Mouse (Mus musculus) c-Kit-positive CD71-positive TER-119-negative erythroid progenitor cells, embryonic 14.5 days (primary cell): ENCODE data around the gene Stil.

ENCODE experiments used
- DNase-seq: peaks from one replicate; pipeline ENCODE4 v3.0.0-alpha.2; 2013; ENCODE audit warnings: low read depth

The Stil gene

DNA sequence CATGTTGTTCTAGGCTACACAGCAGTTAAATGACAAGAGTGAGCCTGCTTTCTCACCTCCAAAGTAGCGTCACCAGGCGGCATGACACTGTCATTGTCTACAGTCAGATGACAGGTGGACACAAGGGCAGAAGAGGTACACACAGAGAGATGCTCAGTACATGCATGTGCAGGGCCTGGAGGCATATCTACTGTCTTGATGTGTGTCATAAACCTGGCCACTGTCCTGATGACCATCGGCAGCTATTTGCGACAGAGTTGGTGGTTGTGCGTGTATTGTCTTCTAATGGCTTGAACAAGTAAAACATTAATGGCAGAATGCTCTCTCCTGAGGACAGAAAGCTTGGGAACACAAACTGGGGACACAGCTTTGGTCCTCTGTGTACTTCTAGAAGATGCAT lies 51.3 kb downstream of the Stil start:
- DNase-seq, result no peak

DNA sequence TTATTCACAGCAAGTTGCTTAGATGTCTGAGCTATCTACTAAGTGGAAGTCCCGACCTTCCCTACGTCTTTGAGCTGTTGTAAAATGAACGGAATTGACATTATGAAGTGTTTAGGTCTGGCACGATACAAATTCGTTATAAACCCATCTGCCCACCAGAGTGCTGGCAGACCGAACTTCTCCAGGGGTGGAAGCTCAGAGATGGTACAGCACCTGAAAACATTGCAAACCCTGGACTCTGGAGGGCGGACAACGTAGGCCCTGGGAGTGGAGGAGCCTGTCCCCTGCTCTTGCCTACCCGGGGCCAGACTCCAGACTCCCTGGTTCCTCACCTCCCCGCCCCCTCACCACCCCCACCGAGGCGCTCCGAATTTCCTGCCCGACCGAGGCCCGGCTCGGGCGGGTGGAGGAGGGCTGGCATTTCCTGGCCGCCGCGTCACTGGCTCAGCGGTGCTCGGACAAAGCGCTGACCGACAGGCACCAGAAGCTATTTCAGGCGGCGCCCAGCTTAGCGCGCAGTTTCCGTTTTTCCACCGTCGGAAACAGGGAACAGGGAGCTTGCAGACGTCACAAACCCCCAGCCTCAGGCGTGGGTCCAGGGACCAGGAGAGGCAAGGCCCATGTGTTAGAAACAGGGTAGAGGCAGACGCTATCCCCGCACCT lies 52.5 kb downstream of the Stil start:
- no peak for DNase-seq

DNA sequence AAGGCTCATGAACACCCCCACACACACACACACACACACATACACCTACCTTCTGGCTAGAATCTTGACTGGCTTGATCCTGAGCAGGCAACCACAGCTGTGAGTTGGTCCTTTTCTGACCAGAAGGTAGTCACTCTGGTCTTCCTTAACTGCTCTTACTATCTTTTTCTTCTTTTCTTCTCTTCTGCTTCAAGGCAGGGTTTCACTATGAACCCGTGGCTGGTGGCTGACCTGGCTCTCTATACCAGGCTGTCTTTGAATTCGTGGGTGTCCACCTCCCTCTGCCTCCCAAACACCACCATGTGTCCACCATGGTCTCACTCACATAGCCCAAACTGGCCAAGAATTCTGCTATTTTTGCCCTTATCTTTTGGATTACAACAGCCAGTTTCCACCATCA lies 55.1 kb downstream of the Stil start:
- no peak for DNase-seq

DNA sequence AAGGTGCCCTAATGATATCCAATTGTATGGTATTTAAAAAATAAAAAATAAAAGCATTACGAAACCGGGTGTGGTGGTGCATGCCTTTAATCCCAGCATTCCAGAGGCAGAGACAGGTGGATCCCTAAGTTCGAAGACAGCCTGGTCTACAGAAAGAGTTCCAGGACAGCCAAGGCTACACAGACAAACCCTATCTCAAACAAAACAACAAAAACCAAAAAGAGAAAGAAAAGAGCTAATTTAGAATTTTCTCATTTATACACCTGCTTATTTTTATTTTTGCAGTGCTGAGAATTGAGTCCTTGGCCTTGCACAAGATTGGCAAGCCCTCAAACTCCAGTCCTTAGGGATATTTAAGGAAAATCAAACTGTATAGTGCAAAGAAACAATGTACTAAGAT lies 55.7 kb downstream of the Stil start:
- no peak for DNase-seq

- DNase-seq, result peak; percentile 85
These were observed 56.5 kb downstream of the Stil start, which contains the start of gene Tal1 for GRCm38 (mm10) chr4:115056371-115056920. TSS of gene Tal1 (plus strand) at chr4:115056426.

DNA sequence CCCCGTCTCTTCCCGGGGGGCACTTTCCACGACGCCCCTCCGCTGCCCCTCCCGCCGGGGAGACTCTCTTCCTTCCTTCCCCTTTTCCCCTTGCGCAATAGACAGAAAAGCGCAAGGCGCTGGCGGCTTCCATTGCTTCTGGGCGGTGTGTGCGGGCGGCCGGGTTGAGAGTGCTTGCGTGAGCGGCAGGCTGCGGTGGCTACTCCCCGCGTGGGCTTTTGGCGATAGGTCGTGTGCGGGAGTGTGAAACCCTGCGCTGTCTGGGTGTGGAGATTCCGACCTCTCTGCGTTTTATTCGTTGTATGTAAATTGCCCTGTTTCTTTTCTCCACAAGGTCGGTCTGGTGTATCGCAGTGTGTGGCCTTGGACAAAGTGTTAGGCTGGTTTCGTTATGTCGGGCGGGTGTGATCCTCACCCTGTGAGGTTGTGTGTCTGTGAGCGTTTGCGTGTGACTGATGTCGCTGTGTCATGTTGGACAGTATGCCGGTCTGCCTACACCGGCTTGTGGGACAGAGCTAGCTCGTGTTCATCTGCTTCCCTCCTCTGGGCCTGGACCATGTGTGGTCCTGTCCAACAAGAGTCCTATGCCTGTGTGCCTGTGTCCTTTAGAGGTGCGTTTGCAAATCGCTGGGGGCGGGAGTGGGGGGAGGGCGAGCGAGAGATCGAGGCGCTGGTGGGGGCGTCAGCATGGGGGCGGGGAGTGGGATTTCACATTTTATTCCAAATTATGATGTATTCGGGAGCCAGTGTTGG lies 57.1 kb downstream of the Stil start:
- no peak for DNase-seq

GRCm38 (mm10) chr4:115057674-115058316 lies 57.8 kb downstream of the Stil start:
- no peak for DNase-seq

GRCm38 (mm10) chr4:115058317-115058761 lies 58.4 kb downstream of the Stil start:
- no peak for DNase-seq

- DNase-seq, result no peak
These were observed 59.1 kb downstream of the Stil start for GRCm38 (mm10) chr4:115058871-115059590.

DNA sequence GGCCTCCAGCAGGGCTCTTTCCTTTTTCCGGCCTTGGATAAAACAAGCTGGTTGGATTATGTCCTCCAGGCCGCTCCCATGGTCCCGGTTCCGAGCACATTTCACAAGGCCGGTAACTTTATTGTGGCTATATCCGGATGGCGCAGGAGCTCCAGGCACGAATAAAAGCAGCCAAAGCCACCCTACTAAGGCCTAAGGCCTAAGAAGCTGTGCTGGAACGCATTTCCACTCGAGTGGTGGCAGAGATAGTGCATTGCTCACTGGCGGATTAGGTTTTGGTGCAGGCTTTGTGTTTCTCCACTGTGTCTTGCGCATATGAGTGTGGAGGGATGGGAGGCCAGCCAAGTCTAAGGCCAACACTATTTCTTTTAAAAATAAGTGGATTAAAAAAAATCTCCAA lies 59.9 kb downstream of the Stil start:
- no peak for DNase-seq

DNA sequence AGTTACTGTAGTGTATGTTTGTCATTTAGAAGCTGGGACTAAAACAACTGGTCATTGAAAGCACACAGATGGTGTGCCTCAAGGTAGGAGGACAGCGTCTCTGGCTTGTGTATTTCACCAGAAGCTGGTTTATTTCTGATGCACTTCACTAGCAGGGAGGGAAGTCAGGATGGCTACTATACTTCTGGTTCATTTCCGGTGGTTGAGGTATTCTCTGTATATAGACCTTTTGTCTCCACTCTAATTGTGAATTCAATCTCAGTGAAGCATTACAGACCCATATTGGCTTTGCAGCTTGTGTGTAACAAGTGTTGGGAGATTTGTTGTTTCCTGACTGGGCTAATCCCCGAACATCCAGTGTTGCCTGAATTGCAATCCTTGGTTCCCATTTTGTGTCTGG lies 60.8 kb downstream of the Stil start:
- DNase-seq, result no peak

- no peak for DNase-seq
These were observed 62.5 kb downstream of the Stil start for GRCm38 (mm10) chr4:115062540-115062874.

GRCm38 (mm10) chr4:115062875-115063517 lies 63.0 kb downstream of the Stil start:
- DNase-seq, result no peak

DNA sequence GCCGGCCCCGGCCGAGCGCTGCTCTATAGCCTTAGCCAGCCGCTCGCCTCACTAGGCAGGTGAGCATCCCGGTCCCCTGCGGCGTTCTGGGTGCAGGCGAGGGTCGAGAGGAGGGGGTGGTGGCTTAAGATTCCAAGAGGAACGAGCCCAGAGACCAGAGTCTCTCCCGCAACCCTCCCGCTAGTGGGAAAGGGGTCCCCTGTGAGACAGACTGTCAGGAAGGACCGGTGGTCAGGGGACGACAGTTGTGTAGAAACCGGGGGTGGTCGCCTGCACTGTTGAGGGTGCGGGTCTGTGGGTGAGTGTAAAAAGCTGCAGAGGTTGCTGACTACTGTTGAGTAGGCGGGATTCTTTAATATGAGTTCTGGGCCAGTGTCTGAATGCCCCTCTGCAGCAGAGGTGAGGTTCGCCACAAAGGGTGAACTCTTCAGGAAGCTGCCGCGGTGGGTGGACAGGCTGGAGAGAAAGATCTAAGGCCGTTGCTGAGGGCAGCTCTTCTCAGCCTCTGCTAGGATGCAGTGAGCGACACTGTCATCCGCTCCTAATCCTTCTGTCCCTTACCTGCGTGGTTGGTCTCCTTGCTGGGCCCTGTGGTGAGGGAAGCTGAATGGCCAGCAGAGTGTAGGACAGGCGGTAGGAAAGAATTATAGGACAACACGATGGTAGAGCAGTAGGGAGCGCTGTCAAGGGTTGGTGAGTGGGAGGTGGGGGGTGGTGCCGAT lies 63.7 kb downstream of the Stil start:
- no peak for DNase-seq

DNA sequence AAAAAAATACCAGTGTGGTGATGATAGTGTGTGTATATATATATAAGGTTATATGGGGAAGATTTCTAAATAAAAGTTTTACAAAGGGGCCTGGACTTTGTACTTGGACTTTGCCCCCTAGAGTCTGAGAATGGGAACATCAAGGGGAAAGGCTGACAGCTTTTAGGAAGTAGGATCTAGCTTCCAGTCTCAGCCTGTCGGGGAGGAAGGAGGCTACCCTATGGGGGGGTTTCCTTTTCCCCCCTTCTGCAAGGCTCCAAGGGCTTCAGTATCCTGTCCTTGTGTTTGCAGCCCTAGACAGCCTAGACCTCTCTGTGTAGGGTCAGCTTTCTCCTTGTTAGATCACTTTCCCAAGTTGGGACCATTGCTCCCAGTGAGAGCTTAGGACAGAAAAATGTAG lies 71.7 kb downstream of the Stil start:
- DNase-seq, result no peak

GRCm38 (mm10) chr4:115074789-115075188 lies 74.8 kb downstream of the Stil start:
- no peak for DNase-seq

DNA sequence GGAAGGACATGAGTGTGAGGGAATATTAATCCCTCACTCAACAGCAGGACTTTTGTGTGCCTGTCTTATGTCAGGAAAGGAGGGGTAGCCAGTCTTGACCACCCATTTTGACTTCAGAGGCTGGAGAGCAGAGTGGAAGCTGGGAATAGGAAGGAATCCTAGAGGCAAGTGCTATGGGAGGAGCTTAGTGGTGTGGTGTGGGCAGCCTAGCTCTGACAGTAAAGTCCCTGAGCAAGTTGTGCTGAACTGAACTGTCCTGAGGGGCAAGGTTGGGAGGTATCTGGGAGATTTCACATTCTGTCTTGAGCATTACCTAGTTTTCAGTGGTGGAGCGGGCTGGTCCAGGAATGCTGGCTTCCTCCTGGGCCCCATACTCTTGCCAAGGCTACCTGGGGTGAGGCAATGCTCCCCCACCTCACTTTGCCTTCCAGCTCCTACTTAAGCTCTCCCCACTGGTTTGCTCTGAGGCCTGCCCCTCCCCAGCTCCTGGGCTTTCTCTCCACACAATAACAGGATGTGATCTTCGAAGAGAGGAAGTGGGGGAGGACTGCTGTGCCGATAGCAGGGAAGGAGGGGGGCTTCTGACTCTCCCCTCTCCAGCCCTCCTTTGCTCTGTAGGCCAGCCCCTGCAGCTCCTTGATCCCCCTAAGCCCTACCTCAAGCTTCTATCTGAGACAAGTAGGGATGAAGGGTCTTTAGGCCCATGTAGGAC lies 75.4 kb downstream of the Stil start:
- no peak for DNase-seq

DNA sequence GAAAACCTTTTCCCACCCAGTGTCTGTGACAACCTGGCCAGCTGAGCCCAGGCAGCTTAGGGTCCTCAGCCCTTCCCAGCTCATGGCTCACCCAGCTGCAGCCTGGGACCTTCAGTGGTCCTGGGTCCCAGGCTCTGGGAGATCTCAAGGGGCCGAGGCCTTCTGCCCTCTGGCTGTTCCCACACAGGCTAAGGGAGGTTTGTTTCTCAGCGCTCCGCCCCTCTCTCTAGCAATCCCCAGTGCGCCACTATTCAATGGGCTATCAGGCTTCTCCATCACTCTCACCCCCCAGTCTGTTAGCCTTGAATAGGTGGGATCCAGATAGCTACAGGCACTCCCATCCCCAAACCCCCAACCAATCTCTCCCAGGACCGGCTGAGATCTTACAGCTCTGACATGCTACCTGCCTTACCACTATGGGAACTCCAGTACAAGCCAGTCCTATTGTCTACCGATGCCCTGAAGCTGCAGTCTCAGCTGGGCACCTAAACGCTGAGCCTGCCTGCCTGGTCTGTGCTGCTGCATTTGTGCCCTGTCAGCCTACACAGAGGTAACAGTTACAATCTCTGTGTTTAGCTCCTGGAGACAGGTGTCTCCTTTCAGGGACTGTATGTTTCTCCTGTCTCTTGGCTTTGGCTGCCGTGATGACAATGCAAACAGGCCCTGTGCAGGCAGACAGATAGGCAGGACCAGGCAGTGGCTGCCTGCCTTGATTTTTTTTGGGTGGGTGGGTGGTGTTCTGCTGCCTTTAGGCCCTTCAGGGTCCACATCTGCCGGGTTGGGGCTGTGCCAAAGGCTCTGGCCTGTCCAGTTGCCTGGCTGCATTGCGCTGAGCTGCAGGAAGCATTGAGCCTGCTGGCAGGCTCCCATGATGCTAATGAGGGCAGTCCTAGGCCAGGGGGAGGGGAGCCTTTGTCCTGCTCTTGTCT lies 79.2 kb downstream of the Stil start:
- DNase-seq, result no peak

- DNase-seq, result no peak
These were observed 79.9 kb downstream of the Stil start for GRCm38 (mm10) chr4:115079821-115080349.
